Mouse (Mus musculus) intestine, embryonic 15.5 days (tissue): ENCODE results near the gene Nlk. TPM values are rescaled to one million over a fixed set of nuclear protein-coding genes. Genes with fewer than 3 reads are reported as not detected.
"Not testable (repeated sequence)": the region's sequence is repeated elsewhere in the genome, so short reads cannot be mapped to it uniquely, and the experiment has no call there.

Experiments used
- ATAC-seq: fragments of 200-750 bp; cut with Nextera tagmentation; 2 replicates; pipeline ENCODE4 v1.8.0; 2017; ENCODE audit warnings: moderate TSS enrichment, moderate library complexity
- H3K27ac ChIP-seq: fragments of 300-500 bp; sonication (generic); 2 replicates; pipeline ENCODE4 v1.5.1; 2015; ENCODE audit warnings: mild to moderate bottlenecking, inconsistent platforms
- H3K27me3 ChIP-seq: fragments of 300-500 bp; sonication (generic); replicated peaks from 2 replicates; pipeline ENCODE4 v1.6.1; 2015; ENCODE audit warnings: inconsistent platforms
- H3K36me3 ChIP-seq: fragments of 300-500 bp; sonication (generic); 2 replicates; pipeline ENCODE4 v1.6.1; 2015; ENCODE audit warnings: inconsistent platforms
- H3K4me1 ChIP-seq: fragments of 300-500 bp; sonication (generic); replicated peaks from 2 replicates; pipeline ENCODE4 v1.6.1; 2015; ENCODE audit warnings: inconsistent platforms
- H3K4me2 ChIP-seq: fragments of 300-500 bp; sonication (generic); replicated peaks from 2 replicates; pipeline ENCODE4 v1.6.1; 2015; ENCODE audit warnings: mild to moderate bottlenecking, inconsistent platforms
- H3K4me3 ChIP-seq: fragments of 300-500 bp; sonication (generic); replicated peaks from 2 replicates; pipeline ENCODE4 v1.5.1; 2015; ENCODE audit warnings: inconsistent platforms
- H3K9ac ChIP-seq: fragments of 300-500 bp; sonication (generic); 2 replicates; pipeline ENCODE4 v1.6.1; 2015; ENCODE audit warnings: inconsistent platforms
- H3K9me3 ChIP-seq: fragments of 300-500 bp; sonication (generic); 2 replicates; pipeline ENCODE4 v1.6.1; 2016; ENCODE audit warnings: inconsistent platforms
- WGBS: fragments of 180-500 bp; shearing (Covaris S2); methylation state at CpG from one replicate; pipeline ENCODE4 v1.1.7; 2015; 5-methylcytosine and 5-hydroxymethylcytosine counted together
- polyA plus RNA-seq: library from polyadenylated mRNA; unstranded; fragments of >200 nt; fragmentation: Nextera tagmentation; extraction: Ambion mirVana; gene quantifications from 2 replicates; pipeline ENCODE4 v1.2.1, GENCODE M21; 2015

The Nlk gene
- polyA plus RNA-seq, 1 experiment from 2014 or later, result 10.3 TPM

DNA sequence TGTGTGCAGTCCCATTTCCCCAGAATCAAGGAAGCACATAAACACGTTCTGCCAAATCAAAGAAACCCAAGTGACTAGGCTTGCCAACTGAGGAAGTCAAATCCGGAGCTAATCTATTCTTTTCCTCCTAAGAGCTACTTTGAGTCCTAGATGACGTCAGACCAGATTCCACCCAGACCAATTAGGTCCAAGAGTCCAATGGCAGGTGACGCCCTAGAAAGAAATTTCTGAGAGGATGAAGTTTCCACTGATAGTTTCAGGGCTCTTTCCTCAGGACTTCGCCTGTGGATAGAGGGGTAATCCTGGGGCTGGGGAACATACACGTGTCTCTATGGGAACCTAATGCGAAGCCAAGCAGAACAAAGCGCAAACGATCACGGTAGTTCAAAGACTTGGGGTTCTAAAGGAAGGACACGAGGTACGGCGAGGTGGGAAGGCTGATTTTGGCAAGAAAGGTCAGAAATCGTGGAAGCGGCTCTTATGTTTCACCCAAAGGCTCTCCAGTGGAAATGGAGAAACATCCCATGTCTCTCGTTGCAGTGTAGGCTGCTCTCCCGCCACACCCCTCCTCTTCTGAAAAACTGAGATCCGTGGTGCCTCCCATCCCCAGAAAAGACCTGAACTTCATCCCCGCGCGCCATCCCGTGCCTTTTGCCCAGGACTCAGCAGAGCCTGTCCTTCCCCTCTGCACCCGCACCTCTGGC is 161.6 kb downstream of the Nlk start:
- Histone ChIP-seq H3K27ac (peak overlapping the region; percentile 98), H3K4me1 (peaks cover 23% of the 10 kb centered on the region; the same call in 1 of the 2 replicates), H3K4me2 (peak overlapping the region; percentile 62), H3K27me3 (no peaks in the 10 kb centered on the region), H3K4me3 (peak overlapping the region; percentile 82), H3K9ac (peak overlapping the region; percentile 85), H3K9me3 (no peaks in the 10 kb centered on the region), H3K36me3 (peaks cover 4% of the 10 kb centered on the region; the same call in 1 of the 2 replicates)
- peak; percentile 24 for ATAC-seq
- WGBS, result under 1% methylated on average over 23 of the region's 23 CpGs

- WGBS, result 87% methylated on average over 4 of the region's 4 CpGs
- ATAC-seq, result no peak
- H3K4me1 ChIP-seq, result peaks cover 23% of the 10 kb centered on the region; the same call in 1 of the 2 replicates
These were observed 162.7 kb downstream of the Nlk start for GRCm38 (mm10) chr11:78534516-78534915.

DNA sequence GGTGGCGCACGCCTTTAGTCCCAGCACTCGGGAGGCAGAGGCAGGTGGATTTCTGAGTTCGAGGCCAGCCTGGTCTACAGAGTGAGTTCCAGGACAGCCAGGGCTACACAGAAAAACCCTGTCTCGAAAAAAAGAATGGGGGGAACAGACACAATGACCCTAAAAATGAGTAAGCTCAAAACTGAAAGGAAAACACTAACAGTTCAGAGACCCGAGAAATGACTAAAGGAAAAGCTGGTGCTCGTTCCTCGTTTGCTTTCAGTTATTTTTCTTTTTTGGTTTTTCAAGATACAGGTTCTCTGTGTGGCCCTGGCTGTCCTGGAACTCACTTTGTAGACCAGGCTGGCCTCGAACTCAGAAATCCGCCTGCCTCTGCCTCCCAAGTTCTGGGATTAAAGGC is 165.7 kb downstream of the Nlk start:
- not testable (repeated sequence) for H3K4me2 ChIP-seq, H3K27me3 ChIP-seq, ATAC-seq, H3K9ac ChIP-seq, H3K4me3 ChIP-seq, H3K4me1 ChIP-seq, H3K9me3 ChIP-seq
- Histone ChIP-seq H3K36me3 (peaks cover 24% of the 10 kb centered on the region), H3K27ac (0 out of 2 replicates have a peak overlapping the region, but pooled peaks have one; percentile 54)
- 93% methylated on average over 10 of the region's 10 CpGs for WGBS

More at GRCm38 (mm10) chr11:78534516-78534915, 162.7 kb downstream of the Nlk start:
- H3K27ac ChIP-seq, result 0 out of 2 replicates have a peak overlapping the region, but pooled peaks have one; percentile 98
- peak overlapping the region; percentile 85 for H3K9ac ChIP-seq
- peak overlapping the region; percentile 82 for H3K4me3 ChIP-seq
- H3K27me3 ChIP-seq, result no peaks in the 10 kb centered on the region
- H3K36me3 ChIP-seq, result peaks cover 3% of the 10 kb centered on the region; the same call in 1 of the 2 replicates
- H3K4me2 ChIP-seq, result peak overlapping the region; percentile 62
- no peaks in the 10 kb centered on the region for H3K9me3 ChIP-seq

GRCm38 (mm10) chr11:78531046-78531445 is 166.1 kb downstream of the Nlk start:
- no peak overlapping the region for H3K4me2 ChIP-seq
- 0 out of 2 replicates have a peak overlapping the region, but pooled peaks have one; percentile 54 for H3K27ac ChIP-seq

DNA sequence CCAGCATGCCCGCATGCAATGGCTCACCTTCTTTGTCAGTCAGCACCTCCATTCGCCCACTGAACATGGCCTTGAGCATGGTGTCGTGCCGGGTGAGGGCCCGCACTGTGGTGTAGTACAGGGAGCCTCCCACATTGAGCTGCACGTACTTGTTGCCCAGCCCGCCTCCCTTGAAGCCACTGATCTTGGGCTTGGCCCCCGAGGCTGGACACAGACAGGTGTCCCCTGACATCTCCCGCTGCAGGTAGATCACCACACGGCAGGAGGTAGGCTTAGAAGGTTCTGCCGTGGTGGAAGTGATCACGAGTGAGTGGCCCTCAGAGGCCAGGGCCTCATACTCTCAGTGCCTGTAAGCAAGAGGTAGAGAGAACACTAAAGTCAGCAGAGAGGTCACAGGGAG is 167.2 kb downstream of the Nlk start:
- Histone ChIP-seq H3K9ac (no peak overlapping the region), H3K36me3 (peaks cover 30% of the 10 kb centered on the region)

More at GRCm38 (mm10) chr11:78531046-78531445, 166.1 kb downstream of the Nlk start:
- peaks cover 26% of the 10 kb centered on the region for H3K36me3 ChIP-seq
- ATAC-seq, result no peak
- no peak overlapping the region for H3K9ac ChIP-seq
- WGBS, result 61% methylated on average over 6 of the region's 6 CpGs
- no peaks in the 10 kb centered on the region for H3K27me3 ChIP-seq
- peaks cover 9% of the 10 kb centered on the region; the same call in 1 of the 2 replicates for H3K4me1 ChIP-seq
- H3K4me3 ChIP-seq, result no peak overlapping the region
- no peaks in the 10 kb centered on the region for H3K9me3 ChIP-seq

GRCm38 (mm10) chr11:78528714-78529113 is 168.5 kb downstream of the Nlk start:
- H3K27me3 ChIP-seq, result no peaks in the 10 kb centered on the region
- no peak overlapping the region for H3K4me2 ChIP-seq
- no peaks in the 10 kb centered on the region for H3K9me3 ChIP-seq
- H3K27ac ChIP-seq, result no peak overlapping the region
- peaks cover 42% of the 10 kb centered on the region for H3K36me3 ChIP-seq
- H3K4me1 ChIP-seq, result no peaks in the 10 kb centered on the region
- no peak overlapping the region for H3K9ac ChIP-seq
- no peak overlapping the region for H3K4me3 ChIP-seq
- ATAC-seq, result no peak
- WGBS, result 88% methylated on average over 9 of the region's 9 CpGs

More for the DNA sequence above, 167.2 kb downstream of the Nlk start:
- peaks cover 7% of the 10 kb centered on the region; the same call in 1 of the 2 replicates for H3K4me1 ChIP-seq
- H3K27me3 ChIP-seq, result no peaks in the 10 kb centered on the region
- ATAC-seq, result no peak
- H3K4me3 ChIP-seq, result no peak overlapping the region
- 89% methylated on average over 12 of the region's 12 CpGs for whole genome bisulfite sequencing
- H3K9me3 ChIP-seq, result no peaks in the 10 kb centered on the region
- H3K4me2 ChIP-seq, result no peak overlapping the region
- H3K27ac ChIP-seq, result no peak overlapping the region

DNA sequence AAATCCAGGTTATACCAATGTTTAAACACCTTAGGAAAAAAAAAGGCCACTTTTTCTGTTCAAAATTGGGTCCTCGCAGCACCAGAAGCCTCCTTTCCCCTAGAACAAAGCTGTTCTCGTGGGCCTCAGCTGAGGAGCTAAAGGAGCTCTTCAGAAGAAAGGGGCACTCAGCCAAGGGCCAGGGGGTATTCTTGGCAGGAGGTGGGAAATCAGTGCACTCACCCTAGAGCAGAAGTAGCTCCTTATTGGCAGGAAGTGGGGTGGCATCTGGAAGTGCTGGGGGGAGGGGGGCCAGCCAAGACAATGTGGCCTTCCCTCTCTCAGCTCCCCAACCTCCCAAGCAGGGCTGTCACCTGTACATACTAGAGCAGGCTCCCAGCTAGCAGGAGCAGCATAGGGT is 172.3 kb downstream of the Nlk start:
- no peak overlapping the region for H3K4me2 ChIP-seq
- H3K9ac ChIP-seq, result no peak overlapping the region
- H3K27ac ChIP-seq, result no peak overlapping the region
- no peaks in the 10 kb centered on the region for H3K27me3 ChIP-seq
- ATAC-seq, result no peak
- H3K4me3 ChIP-seq, result no peak overlapping the region
- no peaks in the 10 kb centered on the region for H3K4me1 ChIP-seq
- 75% methylated on average over 2 of the region's 2 CpGs for WGBS
- H3K36me3 ChIP-seq, result peaks cover 70% of the 10 kb centered on the region
- no peaks in the 10 kb centered on the region for H3K9me3 ChIP-seq

DNA sequence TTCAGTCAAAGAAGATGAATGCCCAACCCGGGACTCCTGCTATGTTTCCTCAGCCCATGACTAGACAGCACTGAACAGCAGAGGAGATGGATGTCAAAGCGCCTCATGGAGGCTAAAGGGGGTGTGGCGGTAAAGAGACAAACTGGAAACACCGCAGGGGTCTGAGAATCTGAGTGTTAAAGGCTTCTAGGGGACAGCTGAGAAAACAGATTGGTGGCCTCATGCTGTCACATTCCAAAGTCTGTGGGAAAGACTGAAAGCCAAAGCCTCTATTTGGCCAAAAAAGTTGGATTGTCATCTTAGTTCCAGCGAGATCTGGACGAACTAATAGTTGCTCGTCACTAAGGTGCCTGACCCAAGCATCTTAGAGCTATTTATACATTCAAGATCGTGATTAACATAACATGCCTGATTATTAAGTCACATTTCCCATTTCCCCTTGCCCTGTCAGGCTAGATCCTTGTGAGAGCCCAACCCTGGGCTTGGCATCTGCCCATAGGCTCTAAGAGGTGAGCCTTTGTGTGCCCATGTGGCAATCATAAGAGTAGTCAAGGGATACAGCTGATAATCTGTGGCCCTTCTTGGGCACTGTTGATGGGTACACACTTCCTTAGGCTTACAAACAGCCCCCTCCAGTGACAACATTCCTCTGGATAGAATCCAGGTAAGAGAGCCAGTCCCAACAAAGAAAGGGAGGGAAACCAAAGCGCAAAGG is 173.8 kb downstream of the Nlk start:
- WGBS, result 87% methylated on average over 9 of the region's 9 CpGs
- no peak overlapping the region for H3K9ac ChIP-seq
- H3K36me3 ChIP-seq, result peaks cover 75% of the 10 kb centered on the region
- no peaks in the 10 kb centered on the region for H3K9me3 ChIP-seq
- no peak overlapping the region for H3K4me3 ChIP-seq
- H3K4me1 ChIP-seq, result no peaks in the 10 kb centered on the region
- H3K27me3 ChIP-seq, result no peaks in the 10 kb centered on the region
- ATAC-seq, result no peak
- no peak overlapping the region for H3K4me2 ChIP-seq
- H3K27ac ChIP-seq, result no peak overlapping the region

GRCm38 (mm10) chr11:78522481-78522997 is 174.6 kb downstream of the Nlk start:
- H3K4me1 ChIP-seq, result no peaks in the 10 kb centered on the region
- no peak overlapping the region for H3K9ac ChIP-seq
- no peaks in the 10 kb centered on the region for H3K27me3 ChIP-seq
- H3K27ac ChIP-seq, result no peak overlapping the region
- peaks cover 73% of the 10 kb centered on the region for H3K36me3 ChIP-seq
- H3K9me3 ChIP-seq, result no peaks in the 10 kb centered on the region
- H3K4me2 ChIP-seq, result no peak overlapping the region
- no peak for ATAC-seq
- 79% methylated on average over 1 of the region's 1 CpGs for WGBS
- H3K4me3 ChIP-seq, result no peak overlapping the region

DNA sequence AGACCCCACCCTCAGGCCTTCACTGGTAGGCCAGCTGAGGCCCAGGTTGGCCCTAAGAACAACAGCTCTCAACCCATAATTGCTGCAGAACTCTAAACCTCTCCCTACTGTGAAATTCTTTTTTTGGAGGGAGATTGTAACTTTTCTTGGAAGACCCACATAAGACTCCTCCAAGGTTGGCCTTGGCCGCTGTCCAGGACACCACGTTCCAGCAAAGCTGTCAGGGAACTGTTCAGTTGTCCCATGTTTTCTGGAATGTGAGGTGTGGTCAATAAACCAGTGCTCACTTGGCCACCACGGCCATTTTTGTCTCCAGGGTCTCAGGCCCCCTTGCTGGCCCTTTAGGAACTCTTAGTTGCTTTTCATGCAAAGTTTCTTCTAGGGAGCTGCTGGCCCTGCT is 175.3 kb downstream of the Nlk start:
- Histone ChIP-seq H3K27ac (no peak overlapping the region), H3K4me3 (no peak overlapping the region), H3K36me3 (peaks cover 71% of the 10 kb centered on the region), H3K4me2 (no peak overlapping the region), H3K9ac (no peak overlapping the region), H3K4me1 (no peaks in the 10 kb centered on the region), H3K9me3 (no peaks in the 10 kb centered on the region), H3K27me3 (no peaks in the 10 kb centered on the region)
- ATAC-seq, result no peak
- 85% methylated on average over 3 of the region's 3 CpGs for WGBS

DNA sequence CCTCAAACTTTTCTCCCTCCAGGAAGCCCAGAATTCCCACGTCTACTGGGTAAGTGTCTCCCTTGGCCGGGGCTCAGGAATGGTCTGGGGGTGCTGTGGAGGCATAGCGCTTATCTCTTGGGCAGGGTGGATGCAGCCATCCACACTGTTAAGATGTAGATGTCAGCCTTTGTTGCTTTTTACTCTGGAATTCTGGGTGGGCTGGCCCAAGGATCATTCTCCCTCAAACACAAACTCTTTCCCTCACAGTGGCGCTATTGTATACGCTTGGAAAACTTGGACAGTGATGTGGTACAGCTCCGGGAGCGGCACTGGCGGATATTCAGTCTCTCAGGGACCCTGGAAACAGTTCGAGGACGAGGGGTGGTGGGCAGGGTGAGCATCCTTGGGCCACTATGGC is 178.2 kb downstream of the Nlk start:
- Histone ChIP-seq H3K4me3 (no peak overlapping the region), H3K27ac (no peak overlapping the region), H3K27me3 (no peaks in the 10 kb centered on the region), H3K4me1 (no peaks in the 10 kb centered on the region), H3K4me2 (no peak overlapping the region), H3K9ac (no peak overlapping the region), H3K36me3 (peaks cover 76% of the 10 kb centered on the region), H3K9me3 (no peaks in the 10 kb centered on the region)
- WGBS, result 89% methylated on average over 10 of the region's 10 CpGs
- ATAC-seq, result no peak
